Mouse (Mus musculus) lung, postnatal 0 days (tissue): ENCODE measurements at regions not wholly inside any gene's neighbourhood (a gene's known extent, or its start where the extent isn't known, plus 50 kb on each side); places are given as distances from the start of the nearest gene placed in this dataset.

Source experiments
- CTCF ChIP-seq: IDR thresholded peaks from 2 replicates; pipeline ENCODE4 v1.5.1; 2016; ENCODE audit warnings: antibody characterized with exemption, mild to moderate bottlenecking
- EP300 ChIP-seq: IDR thresholded peaks from 2 replicates; pipeline ENCODE4 v1.6.1; 2016; ENCODE audit warnings: antibody characterized with exemption, mild to moderate bottlenecking, control low read depth

DNA sequence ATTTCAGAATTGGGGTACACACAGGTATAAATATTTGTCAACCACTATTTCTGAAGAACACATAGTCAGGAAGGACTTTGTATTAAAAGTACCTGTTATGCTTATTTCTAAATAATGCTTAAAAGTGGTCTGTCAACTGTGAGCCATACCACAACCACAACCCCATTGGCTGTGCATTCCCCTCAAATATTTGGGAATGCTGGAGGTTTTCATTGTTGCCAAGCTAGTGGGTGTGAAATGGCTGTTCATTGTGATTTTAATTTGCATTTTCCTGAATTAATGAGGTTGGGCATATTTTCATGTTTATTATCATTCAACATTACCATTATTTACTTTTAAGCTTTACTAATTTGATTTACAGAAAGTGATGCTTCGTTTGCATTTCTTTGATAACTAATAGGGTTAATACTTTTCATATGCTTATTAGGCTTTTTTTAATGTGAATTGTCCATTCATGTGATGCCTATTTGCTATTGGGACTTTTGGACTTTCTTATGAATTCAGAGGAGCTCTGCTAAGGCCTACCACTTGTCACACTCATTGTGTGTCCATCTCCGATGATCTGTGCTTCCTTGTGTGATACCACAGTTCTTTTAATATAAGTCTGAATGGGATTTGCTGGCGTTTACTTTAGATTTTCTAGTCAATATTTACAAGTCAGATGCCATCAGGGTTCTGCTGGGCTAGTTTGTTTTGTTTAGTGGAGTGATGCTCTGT, 297.5 kb upstream of the Plxna2 start:
- no peak for TF ChIP-seq CTCF
- TF ChIP-seq EP300, result no peak
